Mouse (Mus musculus): ENCODE measurements around the gene Musk.

- TF ChIP-seq CTCF (IDR thresholded peaks at IDR 0.05; ENCODE audit: low read depth) (no peak), EP300 (IDR thresholded peaks at IDR 0.05; ENCODE audit: low read depth) (no peak)
Measured at GRCm38 (mm10) chr4:58304564-58304963, 18.8 kb downstream of the Musk start.
